Mouse (Mus musculus) lung, adult 2 months (tissue): ENCODE results near the gene Lrrc3c. TPM values are rescaled to one million over a fixed set of nuclear protein-coding genes. Genes with fewer than 3 reads are reported as not detected.

ENCODE experiments used
- DNase-seq: peaks from one replicate; pipeline ENCODE4 v3.0.0; 2022
- H3K4me1 ChIP-seq: fragments of 200-500 bp; 2 replicates; pipeline ENCODE4 v1.6.1; 2011; ENCODE audit warnings: low read length; ENCODE audit not compliant: control insufficient read depth, insufficient read depth
- H3K4me3 ChIP-seq: fragments of 200-500 bp; replicated peaks from 2 replicates; pipeline ENCODE3; 2011; ENCODE audit warnings: low read depth, mild to moderate bottlenecking, control low read depth, low read length; ENCODE audit errors: extremely low read depth
- CTCF ChIP-seq: fragments of 200-500 bp; IDR thresholded peaks from 2 replicates; pipeline ENCODE4 v1.5.1; 2011; ENCODE audit warnings: mild to moderate bottlenecking, low read length, control low read depth; ENCODE audit not compliant: insufficient read depth
- POLR2A ChIP-seq: fragments of 200-500 bp; IDR thresholded peaks from 2 replicates; pipeline ENCODE4 v1.6.1; 2011; ENCODE audit warnings: low read depth, mild to moderate bottlenecking, control low read depth, low read length, borderline replicate concordance; ENCODE audit errors: extremely low read depth
- WGBS: fragments of 180-500 bp; shearing (Covaris S2); methylation state at CpG from one replicate; pipeline ENCODE4 v1.1.7; 2018; 5-methylcytosine and 5-hydroxymethylcytosine counted together
- polyA plus RNA-seq: library from polyadenylated mRNA; depleted of rRNA; stranded (reverse); fragments of >200 nt; gene quantifications from 2 replicates; pipeline ENCODE4 v1.2.3, GENCODE M21; 2012

Gene Lrrc3c
- polyA plus RNA-seq, 1 experiment: not detected

DNA sequence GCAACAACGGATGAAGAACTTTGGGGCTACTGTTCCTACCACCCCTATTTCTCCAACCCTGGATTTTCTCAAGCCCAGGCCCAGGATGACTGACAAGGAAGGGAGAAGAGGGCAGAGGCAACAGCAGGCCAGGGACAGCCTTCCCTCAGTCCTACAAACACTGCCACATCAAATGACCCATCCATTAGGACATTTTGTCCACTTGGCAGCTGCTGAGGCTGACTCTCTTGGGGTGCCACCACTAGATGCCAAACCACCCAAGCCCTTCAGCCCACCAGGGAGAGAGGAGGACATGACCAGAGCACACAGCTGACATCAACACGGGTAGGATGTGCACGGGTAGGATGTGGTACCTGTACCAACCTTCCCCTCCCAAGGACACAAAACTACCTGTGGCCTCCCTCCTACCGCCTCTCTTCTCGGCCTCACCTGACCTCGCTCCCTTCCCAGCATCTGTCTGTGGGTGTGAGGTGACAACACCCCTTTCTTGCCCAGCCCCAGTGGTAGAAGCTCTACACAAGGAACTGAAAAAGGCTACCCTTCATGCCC, 13.4 kb upstream of the Lrrc3c start:
- no peak for DNase-seq
- Histone ChIP-seq H3K4me1 (peaks cover 8% of the 10 kb centered on the region; the same call in 1 of the 2 replicates), H3K4me3 (no peak overlapping the region)
- TF ChIP-seq CTCF (no peak), POLR2A (no peak)
- WGBS: 87% methylated on average over 6 of the region's 6 CpGs

- WGBS: 2% methylated on average over 22 of the region's 22 CpGs
- DNase-seq: no peak
- TF ChIP-seq CTCF (no peak), POLR2A (no peak)
- Histone ChIP-seq H3K4me3 (peak overlapping the region; percentile 92), H3K4me1 (peaks cover 8% of the 10 kb centered on the region; the same call in 1 of the 2 replicates)
These were observed 11.8 kb upstream of the Lrrc3c start for GRCm38 (mm10) chr11:98586087-98586891.

DNA sequence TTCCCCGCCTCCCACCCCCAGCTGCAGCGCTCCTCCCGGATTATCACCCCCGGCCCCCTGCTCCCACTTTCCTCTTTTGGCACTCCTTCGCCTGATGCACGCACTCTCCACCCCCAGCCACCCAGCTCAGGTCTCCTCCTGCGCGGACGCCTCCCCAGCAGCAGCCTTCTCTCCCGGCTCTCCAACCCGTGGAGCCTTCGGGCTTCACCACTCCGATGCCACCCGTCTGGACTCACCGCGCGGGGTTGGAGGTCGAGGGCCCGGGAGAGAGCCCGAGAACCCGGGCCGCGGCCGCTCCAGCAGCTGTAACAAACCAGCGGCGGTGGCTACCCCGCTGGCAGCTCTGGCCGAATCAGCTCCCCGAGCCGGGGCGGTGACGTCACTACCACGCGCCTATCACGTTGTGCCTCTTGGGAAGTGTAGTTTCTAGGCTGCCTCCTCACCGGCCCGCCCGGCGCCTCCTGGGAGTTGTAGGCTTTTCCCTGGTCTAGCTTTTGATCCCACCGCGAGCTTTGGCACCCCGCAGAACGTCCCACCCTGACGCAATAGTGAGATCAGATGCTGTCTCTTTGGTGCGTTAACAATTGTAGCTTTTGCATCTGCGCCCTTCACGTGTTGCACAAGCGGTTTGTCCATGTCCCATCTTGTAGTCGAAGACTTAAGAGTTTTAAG, 11.1 kb upstream of the Lrrc3c start, which contains the start of gene Ormdl3:
Ormdl3 (minus strand) TSS at position 477 of the 672 bp plus-strand sequence.
- WGBS: under 1% methylated on average over 49 of the region's 49 CpGs
- peak; percentile 98 for DNase-seq
- TF ChIP-seq POLR2A: peak; percentile 60; the same call in 1 of the 2 replicates
- TF ChIP-seq CTCF: no peak
- peak within 1 kb of the TSS; percentile 92 for H3K4me3 ChIP-seq
- peaks cover 8% of the 10 kb centered on the region; the same call in 1 of the 2 replicates for H3K4me1 ChIP-seq

DNA sequence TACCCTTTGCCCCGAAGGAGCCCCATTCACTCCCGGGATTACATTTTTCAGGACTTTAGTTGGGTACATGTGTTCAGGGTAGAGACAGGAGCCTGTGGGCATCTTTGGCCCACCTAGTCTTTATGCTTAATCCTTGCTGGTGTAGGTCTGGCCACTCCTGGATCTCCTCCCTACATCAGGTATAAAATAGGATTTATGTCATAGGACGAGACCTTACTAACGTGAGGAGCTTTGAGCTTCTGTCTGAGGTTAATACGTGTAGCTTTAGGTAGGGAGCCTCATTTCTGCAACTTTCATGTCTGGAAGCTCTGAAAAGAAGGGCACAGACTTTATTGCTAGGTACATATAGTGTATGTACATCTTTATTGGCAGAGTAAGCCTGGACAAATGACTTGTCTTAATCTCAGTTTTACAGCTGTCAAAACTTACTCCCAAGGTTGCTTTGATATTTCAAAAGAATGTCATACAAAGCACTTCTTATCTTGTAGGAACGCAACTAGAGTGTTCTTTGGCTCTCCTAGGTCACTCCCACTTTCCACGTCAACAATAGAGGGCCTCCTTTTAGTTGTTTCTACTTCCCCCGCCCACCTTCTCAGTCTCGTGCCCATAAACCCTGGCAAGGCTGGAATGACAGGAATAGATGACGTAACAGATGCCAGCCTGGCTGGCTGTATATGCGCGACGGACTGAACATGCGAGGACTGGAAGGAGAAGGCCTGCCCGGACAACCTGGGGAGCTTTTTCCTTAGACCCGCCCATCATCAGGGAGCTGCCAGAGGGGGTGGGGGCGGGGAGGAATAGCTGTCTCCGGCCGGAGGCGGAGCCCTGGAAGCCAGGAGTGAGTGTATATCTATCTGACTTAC, 10.2 kb upstream of the Lrrc3c start:
- H3K4me3 ChIP-seq: peak overlapping the region; percentile 70
- peak; percentile 87 for DNase-seq
- peaks cover 8% of the 10 kb centered on the region; the same call in 1 of the 2 replicates for H3K4me1 ChIP-seq
- no peak for TF ChIP-seq CTCF
- peak; percentile 49; the same call in 1 of the 2 replicates for TF ChIP-seq POLR2A
- WGBS: 6% methylated on average over 20 of the region's 20 CpGs

DNA sequence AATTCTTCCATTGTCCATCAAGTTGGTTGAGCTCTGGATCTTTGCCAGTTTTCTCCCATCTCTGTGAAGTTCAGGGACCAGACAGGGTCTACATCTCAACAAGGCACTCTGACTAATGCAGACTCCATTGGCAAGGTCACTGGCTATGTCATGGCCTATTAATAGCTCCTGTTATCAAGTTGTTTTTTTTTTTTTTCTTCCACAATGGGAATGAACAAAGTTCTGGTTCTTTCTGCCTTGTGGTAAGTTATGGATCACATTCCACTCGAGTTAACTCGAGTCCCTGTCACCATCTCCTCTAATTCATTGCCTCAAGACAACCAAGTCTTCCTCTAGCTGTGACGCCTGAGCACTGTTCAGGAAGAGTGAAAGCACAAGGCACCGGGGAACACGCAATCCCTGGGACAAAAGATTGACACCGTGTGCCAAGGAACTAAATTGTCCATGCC, 9.2 kb upstream of the Lrrc3c start:
- DNase-seq: no peak
- TF ChIP-seq POLR2A: no peak
- no peak for TF ChIP-seq CTCF
- 33% methylated on average over 6 of the region's 6 CpGs for WGBS
- Histone ChIP-seq H3K4me1 (peaks cover 8% of the 10 kb centered on the region; the same call in 1 of the 2 replicates), H3K4me3 (no peak overlapping the region)

DNA sequence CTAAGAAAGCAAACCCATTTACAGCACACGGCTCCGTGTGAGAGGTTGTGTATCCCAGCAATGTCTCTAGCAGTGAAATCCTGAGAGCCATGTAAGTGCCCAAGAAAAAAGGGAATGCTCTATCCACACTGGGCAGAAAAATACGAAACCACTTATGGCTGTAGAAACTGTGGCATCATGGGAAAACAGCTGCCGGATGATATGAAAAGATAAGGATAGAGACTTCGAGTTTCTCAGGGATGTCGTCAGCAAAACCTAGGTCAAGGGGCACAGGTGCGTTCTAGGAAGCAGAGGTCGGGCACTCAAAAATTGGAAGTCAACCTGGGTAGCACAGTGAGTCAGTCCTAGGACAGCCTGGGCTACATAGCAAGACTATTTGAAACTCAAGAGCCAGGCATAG, 8.8 kb upstream of the Lrrc3c start:
- H3K4me1 ChIP-seq: peaks cover 8% of the 10 kb centered on the region; the same call in 1 of the 2 replicates
- TF ChIP-seq CTCF (no peak), POLR2A (no peak)
- DNase-seq: no peak
- 71% methylated on average over 8 of the region's 8 CpGs for WGBS
- H3K4me3 ChIP-seq: no peak overlapping the region

GRCm38 (mm10) chr11:98590548-98591445, 7.3 kb upstream of the Lrrc3c start:
- no peak for DNase-seq
- H3K4me3 ChIP-seq: no peak overlapping the region
- no peak for TF ChIP-seq POLR2A
- no peak for TF ChIP-seq CTCF
- peaks cover 8% of the 10 kb centered on the region; the same call in 1 of the 2 replicates for H3K4me1 ChIP-seq
- WGBS: 63% methylated on average over 19 of the region's 19 CpGs

- no peaks in the 10 kb centered on the region for H3K4me1 ChIP-seq
- DNase-seq: no peak
- TF ChIP-seq CTCF (no peak), POLR2A (no peak)
- WGBS: 61% methylated on average over 6 of the region's 6 CpGs
- no peak overlapping the region for H3K4me3 ChIP-seq
These were observed 3.1 kb upstream of the Lrrc3c start for GRCm38 (mm10) chr11:98595021-98595420.
